Mouse (Mus musculus) megakaryocyte, embryonic 14.5 days (primary cell): ENCODE results near the gene Rbpms2.

Experiments
- FLI1 ChIP-seq: IDR thresholded peaks from 2 replicates; pipeline ENCODE4 v1.6.1; 2012; ENCODE audit warnings: low read length, inconsistent platforms, mixed read lengths
- GATA1 ChIP-seq: IDR thresholded peaks from 3 replicates; pipeline ENCODE4 v1.6.1; 2012; ENCODE audit warnings: mixed read lengths, low read length, inconsistent platforms, borderline replicate concordance

- no peak for TF ChIP-seq GATA1
- no peak for TF ChIP-seq FLI1
Measured at GRCm38 (mm10) chr9:65648730-65649129, 19.3 kb downstream of the Rbpms2 start.
